Mouse (Mus musculus) midbrain, embryonic 16.5 days (tissue): ENCODE measurements around the gene Nadk2. TPM values are rescaled to one million over a fixed set of nuclear protein-coding genes. Genes with fewer than 3 reads are reported as not detected.

Experiments
- ATAC-seq: fragments of 200-750 bp; cut with Nextera tagmentation; 2 replicates; pipeline ENCODE4 v1.8.0; 2017; ENCODE audit warnings: moderate TSS enrichment
- H3K27ac ChIP-seq: fragments of 300-500 bp; sonication (generic); 2 replicates; pipeline ENCODE4 v1.5.1; 2014; ENCODE audit warnings: mild to moderate bottlenecking, low read length, mixed read lengths
- H3K27me3 ChIP-seq: fragments of 300-500 bp; sonication (generic); 2 replicates; pipeline ENCODE4 v1.6.1; 2014; ENCODE audit warnings: low read depth, low read length, mixed read lengths; ENCODE audit not compliant: control insufficient read depth, insufficient read depth
- H3K36me3 ChIP-seq: fragments of 300-500 bp; sonication (generic); 2 replicates; pipeline ENCODE4 v1.6.1; 2014; ENCODE audit warnings: mild to moderate bottlenecking, low read length, moderate library complexity, mixed read lengths; ENCODE audit not compliant: control insufficient read depth, insufficient read depth
- H3K4me1 ChIP-seq: fragments of 300-500 bp; sonication (generic); 2 replicates; pipeline ENCODE4 v1.6.1; 2014; ENCODE audit warnings: mild to moderate bottlenecking, low read length, mixed read lengths; ENCODE audit not compliant: control insufficient read depth, insufficient read depth
- H3K4me2 ChIP-seq: fragments of 300-500 bp; sonication (generic); 2 replicates; pipeline ENCODE4 v1.6.1; 2014; ENCODE audit warnings: mild to moderate bottlenecking, low read length, mixed read lengths
- H3K4me3 ChIP-seq: fragments of 300-500 bp; sonication (generic); 2 replicates; pipeline ENCODE4 v1.5.1; 2014; ENCODE audit warnings: low read depth, mild to moderate bottlenecking, low read length, moderate library complexity, mixed read lengths
- H3K9ac ChIP-seq: fragments of 300-500 bp; sonication (generic); 2 replicates; pipeline ENCODE4 v1.6.1; 2014; ENCODE audit warnings: low read depth, low read length, mixed read lengths
- H3K9me3 ChIP-seq: fragments of 300-500 bp; sonication (generic); replicated peaks from 2 replicates; pipeline ENCODE4 v1.6.1; 2014; ENCODE audit warnings: mild to moderate bottlenecking, low read length, mixed read lengths; ENCODE audit not compliant: control insufficient read depth, poor library complexity, severe bottlenecking
- WGBS: fragments of 180-500 bp; shearing (Covaris S2); extraction: QIAGEN DNeasy Blood & Tissue Kit; methylation state at CpG from one replicate; pipeline ENCODE4 v1.1.7; 2014; 5-methylcytosine and 5-hydroxymethylcytosine counted together
- polyA plus RNA-seq: library from polyadenylated mRNA; unstranded; fragments of >200 nt; fragmentation: Nextera tagmentation; extraction: Ambion mirVana; gene quantifications from 2 replicates; pipeline ENCODE4 v1.2.1, GENCODE M21; 2015

Gene Nadk2
- polyA plus RNA-seq, 1 experiment from 2014 or later, result 27.8 TPM

- Histone ChIP-seq H3K9ac (no peak overlapping the region), H3K4me1 (no peaks in the 10 kb centered on the region; the same call in 1 of the 2 replicates), H3K27me3 (no peaks in the 10 kb centered on the region), H3K4me2 (no peak overlapping the region), H3K4me3 (no peak overlapping the region), H3K9me3 (no peaks in the 10 kb centered on the region), H3K36me3 (peaks cover 14% of the 10 kb centered on the region), H3K27ac (no peak overlapping the region)
- WGBS, result 26% methylated on average over 13 of the region's 13 CpGs
- ATAC-seq, result peak; percentile 76; the same call in 1 of the 2 replicates
Observed at GRCm38 (mm10) chr15:9094366-9094750, 23.3 kb downstream of the Nadk2 start.

GRCm38 (mm10) chr15:9096865-9097264 lies 25.8 kb downstream of the Nadk2 start:
- 85% methylated on average over 4 of the region's 4 CpGs for WGBS
- Histone ChIP-seq H3K27ac (no peak overlapping the region), H3K4me2 (no peak overlapping the region), H3K9me3 (no peaks in the 10 kb centered on the region), H3K4me1 (no peaks in the 10 kb centered on the region; the same call in 1 of the 2 replicates), H3K27me3 (no peaks in the 10 kb centered on the region), H3K4me3 (no peak overlapping the region), H3K36me3 (peaks cover 17% of the 10 kb centered on the region), H3K9ac (no peak overlapping the region)
- ATAC-seq, result no peak

- WGBS, result 62% methylated on average over 10 of the region's 10 CpGs
- no peak overlapping the region for H3K4me3 ChIP-seq
- H3K27me3 ChIP-seq, result no peaks in the 10 kb centered on the region
- no peaks in the 10 kb centered on the region for H3K4me1 ChIP-seq
- no peak overlapping the region for H3K27ac ChIP-seq
- no peaks in the 10 kb centered on the region for H3K9me3 ChIP-seq
- peaks cover 3% of the 10 kb centered on the region; the same call in 1 of the 2 replicates for H3K36me3 ChIP-seq
- peak; percentile 80 for ATAC-seq
- no peak overlapping the region for H3K4me2 ChIP-seq
- no peak overlapping the region for H3K9ac ChIP-seq
Observed at GRCm38 (mm10) chr15:9100446-9101077, 29.5 kb downstream of the Nadk2 start.

- 87% methylated on average over 13 of the region's 13 CpGs for WGBS
Observed at GRCm38 (mm10) chr15:9106303-9107074, 35.4 kb downstream of the Nadk2 start.

GRCm38 (mm10) chr15:9110526-9111347 lies 39.7 kb downstream of the Nadk2 start:
- Histone ChIP-seq H3K9ac (no peak overlapping the region), H3K4me3 (no peak overlapping the region), H3K36me3 (peaks cover 14% of the 10 kb centered on the region), H3K9me3 (no peaks in the 10 kb centered on the region), H3K4me2 (no peak overlapping the region), H3K27me3 (no peaks in the 10 kb centered on the region), H3K27ac (no peak overlapping the region), H3K4me1 (no peaks in the 10 kb centered on the region)
- ATAC-seq, result no peak
- WGBS, result 88% methylated on average over 6 of the region's 6 CpGs

More at GRCm38 (mm10) chr15:9106303-9107074, 35.4 kb downstream of the Nadk2 start:
- no peak for ATAC-seq
- Histone ChIP-seq H3K4me1 (no peaks in the 10 kb centered on the region), H3K27me3 (no peaks in the 10 kb centered on the region), H3K36me3 (peaks cover 8% of the 10 kb centered on the region), H3K9ac (no peak overlapping the region), H3K4me2 (no peak overlapping the region), H3K4me3 (no peak overlapping the region), H3K27ac (no peak overlapping the region), H3K9me3 (no peaks in the 10 kb centered on the region)

- H3K4me3 ChIP-seq, result no peak overlapping the region
- no peaks in the 10 kb centered on the region for H3K4me1 ChIP-seq
- H3K36me3 ChIP-seq, result peaks cover 18% of the 10 kb centered on the region
- ATAC-seq, result no peak
- WGBS, result 85% methylated on average over 3 of the region's 3 CpGs
- H3K27ac ChIP-seq, result no peak overlapping the region
- H3K9me3 ChIP-seq, result no peaks in the 10 kb centered on the region
- no peak overlapping the region for H3K4me2 ChIP-seq
- no peak overlapping the region for H3K9ac ChIP-seq
- no peaks in the 10 kb centered on the region for H3K27me3 ChIP-seq
Observed at GRCm38 (mm10) chr15:9111648-9112047, 40.6 kb downstream of the Nadk2 start.

GRCm38 (mm10) chr15:9113556-9113955 lies 42.5 kb downstream of the Nadk2 start:
- ATAC-seq, result no peak
- H3K27me3 ChIP-seq, result no peaks in the 10 kb centered on the region
- no peaks in the 10 kb centered on the region for H3K4me1 ChIP-seq
- H3K9me3 ChIP-seq, result no peaks in the 10 kb centered on the region
- no peak overlapping the region for H3K9ac ChIP-seq
- WGBS, result 83% methylated on average over 9 of the region's 9 CpGs
- no peak overlapping the region for H3K27ac ChIP-seq
- H3K36me3 ChIP-seq, result peaks cover 15% of the 10 kb centered on the region
- H3K4me2 ChIP-seq, result no peak overlapping the region
- no peak overlapping the region for H3K4me3 ChIP-seq

GRCm38 (mm10) chr15:9114131-9114530 lies 43.1 kb downstream of the Nadk2 start:
- no peak overlapping the region for H3K27ac ChIP-seq
- H3K4me1 ChIP-seq, result no peaks in the 10 kb centered on the region
- WGBS, result 89% methylated on average over 4 of the region's 4 CpGs
- H3K36me3 ChIP-seq, result peaks cover 15% of the 10 kb centered on the region
- no peak overlapping the region for H3K4me2 ChIP-seq
- H3K9me3 ChIP-seq, result no peaks in the 10 kb centered on the region
- H3K27me3 ChIP-seq, result no peaks in the 10 kb centered on the region
- no peak for ATAC-seq
- H3K9ac ChIP-seq, result no peak overlapping the region
- no peak overlapping the region for H3K4me3 ChIP-seq
